Mouse (Mus musculus) heart, embryonic 12.5 days (tissue): ENCODE results near the gene Adora2b. TPM values are rescaled to one million over a fixed set of nuclear protein-coding genes. Genes with fewer than 3 reads are reported as not detected.
"Not testable (repeated sequence)": the region's sequence is repeated elsewhere in the genome, so short reads cannot be mapped to it uniquely, and the experiment has no call there.

Source experiments
- ATAC-seq: fragments of 200-750 bp; cut with Nextera tagmentation; 2 replicates; pipeline ENCODE4 v1.8.0; 2017; ENCODE audit warnings: moderate TSS enrichment, moderate library complexity; ENCODE audit not compliant: insufficient number of reproducible peaks, low FRiP score
- H3K27ac ChIP-seq: fragments of 300-500 bp; sonication (generic); 2 replicates; pipeline ENCODE4 v1.5.1; 2016; ENCODE audit warnings: mild to moderate bottlenecking, moderate library complexity; ENCODE audit not compliant: poor library complexity, severe bottlenecking
- H3K27me3 ChIP-seq: fragments of 300-500 bp; sonication (generic); replicated peaks from 2 replicates; pipeline ENCODE4 v1.6.1; 2016; ENCODE audit warnings: mild to moderate bottlenecking, moderate library complexity
- H3K36me3 ChIP-seq: fragments of 300-500 bp; sonication (generic); 2 replicates; pipeline ENCODE4 v1.6.1; 2016; ENCODE audit warnings: mild to moderate bottlenecking, moderate library complexity
- H3K4me1 ChIP-seq: fragments of 300-500 bp; sonication (generic); replicated peaks from 2 replicates; pipeline ENCODE4 v1.6.1; 2016; ENCODE audit warnings: mild to moderate bottlenecking
- H3K4me2 ChIP-seq: fragments of 300-500 bp; sonication (generic); 2 replicates; pipeline ENCODE4 v1.6.1; 2016; ENCODE audit warnings: mild to moderate bottlenecking, moderate library complexity
- H3K4me3 ChIP-seq: fragments of 300-500 bp; sonication (generic); 2 replicates; pipeline ENCODE4 v1.5.1; 2016; ENCODE audit warnings: mild to moderate bottlenecking
- H3K9ac ChIP-seq: fragments of 300-500 bp; sonication (generic); 2 replicates; pipeline ENCODE4 v1.6.1; 2016; ENCODE audit warnings: mild to moderate bottlenecking, moderate library complexity
- H3K9me3 ChIP-seq: fragments of 300-500 bp; sonication (generic); replicated peaks from 2 replicates; pipeline ENCODE4 v1.6.1; 2016; ENCODE audit warnings: mild to moderate bottlenecking, moderate library complexity
- WGBS: fragments of 180-500 bp; shearing (Covaris S2); methylation state at CpG from one replicate; pipeline ENCODE4 v1.1.7; 2016; 5-methylcytosine and 5-hydroxymethylcytosine counted together
- polyA plus RNA-seq: library from polyadenylated mRNA; unstranded; fragments of >200 nt; fragmentation: Nextera tagmentation; extraction: Ambion mirVana; gene quantifications from 2 replicates; pipeline ENCODE4 v1.2.1, GENCODE M21; 2016

The Adora2b gene
- polyA plus RNA-seq, 1 experiment from 2014 or later, result 0.83 TPM

- Histone ChIP-seq H3K4me3 (no peak overlapping the region), H3K27ac (no peak overlapping the region), H3K9me3 (no peaks in the 10 kb centered on the region), H3K4me1 (peaks cover 22% of the 10 kb centered on the region), H3K4me2 (no peak overlapping the region), H3K9ac (no peak overlapping the region), H3K36me3 (no peaks in the 10 kb centered on the region), H3K27me3 (peaks cover 35% of the 10 kb centered on the region; the same call in 1 of the 2 replicates)
- no peak for ATAC-seq
- 26% methylated on average over 7 of the region's 7 CpGs for WGBS
These were observed 15.2 kb downstream of the Adora2b start for GRCm38 (mm10) chr11:62264018-62264417.

- WGBS, result 84% methylated on average over 7 of the region's 7 CpGs
- Histone ChIP-seq H3K4me3 (no peak overlapping the region), H3K9ac (no peak overlapping the region), H3K4me1 (peaks cover 19% of the 10 kb centered on the region), H3K27ac (no peak overlapping the region), H3K36me3 (no peaks in the 10 kb centered on the region), H3K27me3 (peaks cover 33% of the 10 kb centered on the region; the same call in 1 of the 2 replicates), H3K9me3 (no peaks in the 10 kb centered on the region), H3K4me2 (no peak overlapping the region)
- no peak for ATAC-seq
These were observed 16.9 kb downstream of the Adora2b start for GRCm38 (mm10) chr11:62265642-62266041.

GRCm38 (mm10) chr11:62266466-62267214, 17.9 kb downstream of the Adora2b start:
- H3K27me3 ChIP-seq, result 0 out of 2 replicates have a peak, but pooled peaks cover 24% of the 10 kb centered on the region
- peaks cover 19% of the 10 kb centered on the region for H3K4me1 ChIP-seq
- no peaks in the 10 kb centered on the region for H3K36me3 ChIP-seq
- no peak for ATAC-seq
- H3K4me3 ChIP-seq, result no peak overlapping the region
- no peak overlapping the region for H3K9ac ChIP-seq
- no peaks in the 10 kb centered on the region for H3K9me3 ChIP-seq
- no peak overlapping the region for H3K4me2 ChIP-seq
- WGBS, result 39% methylated on average over 17 of the region's 17 CpGs
- no peak overlapping the region for H3K27ac ChIP-seq

GRCm38 (mm10) chr11:62268381-62268780, 19.6 kb downstream of the Adora2b start:
- no peak for ATAC-seq
- 70% methylated on average over 8 of the region's 8 CpGs for WGBS
- 0 out of 2 replicates have a peak, but pooled peaks cover 18% of the 10 kb centered on the region for H3K27me3 ChIP-seq

GRCm38 (mm10) chr11:62269097-62269496, 20.3 kb downstream of the Adora2b start:
- WGBS, result 66% methylated on average over 12 of the region's 12 CpGs
- Histone ChIP-seq H3K4me3 (no peak overlapping the region), H3K27ac (no peak overlapping the region), H3K27me3 (0 out of 2 replicates have a peak, but pooled peaks cover 18% of the 10 kb centered on the region), H3K4me1 (peaks cover 13% of the 10 kb centered on the region), H3K4me2 (no peak overlapping the region), H3K9me3 (no peaks in the 10 kb centered on the region), H3K36me3 (no peaks in the 10 kb centered on the region), H3K9ac (no peak overlapping the region)
- no peak for ATAC-seq

More at GRCm38 (mm10) chr11:62268381-62268780, 19.6 kb downstream of the Adora2b start:
- Histone ChIP-seq H3K4me2 (no peak overlapping the region), H3K4me1 (peaks cover 19% of the 10 kb centered on the region), H3K9ac (no peak overlapping the region), H3K36me3 (no peaks in the 10 kb centered on the region), H3K9me3 (no peaks in the 10 kb centered on the region), H3K4me3 (no peak overlapping the region), H3K27ac (no peak overlapping the region)

- no peak overlapping the region for H3K4me2 ChIP-seq
- no peak overlapping the region for H3K9ac ChIP-seq
- H3K27ac ChIP-seq, result no peak overlapping the region
- no peaks in the 10 kb centered on the region for H3K36me3 ChIP-seq
- WGBS, result 46% methylated on average over 5 of the region's 5 CpGs
- H3K9me3 ChIP-seq, result no peaks in the 10 kb centered on the region
- 0 out of 2 replicates have a peak, but pooled peaks cover 11% of the 10 kb centered on the region for H3K27me3 ChIP-seq
- no peak for ATAC-seq
- peaks cover 11% of the 10 kb centered on the region for H3K4me1 ChIP-seq
- no peak overlapping the region for H3K4me3 ChIP-seq
These were observed 22.1 kb downstream of the Adora2b start for GRCm38 (mm10) chr11:62270851-62271250.

GRCm38 (mm10) chr11:62277086-62277485, 28.3 kb downstream of the Adora2b start:
- no peaks in the 10 kb centered on the region for H3K36me3 ChIP-seq
- H3K9ac ChIP-seq, result no peak overlapping the region
- peaks cover 5% of the 10 kb centered on the region for H3K4me1 ChIP-seq
- 46% methylated on average over 8 of the region's 8 CpGs for WGBS
- 0 out of 2 replicates have a peak, but pooled peaks cover 4% of the 10 kb centered on the region for H3K9me3 ChIP-seq
- H3K4me3 ChIP-seq, result no peak overlapping the region
- no peak for ATAC-seq
- no peaks in the 10 kb centered on the region for H3K27me3 ChIP-seq
- H3K4me2 ChIP-seq, result no peak overlapping the region
- H3K27ac ChIP-seq, result no peak overlapping the region

GRCm38 (mm10) chr11:62278027-62278426, 29.2 kb downstream of the Adora2b start:
- ATAC-seq, result no peak
- Histone ChIP-seq H3K9me3 (0 out of 2 replicates have a peak, but pooled peaks cover 4% of the 10 kb centered on the region), H3K27me3 (no peaks in the 10 kb centered on the region), H3K36me3 (peaks cover under 1% of the 10 kb centered on the region; the same call in 1 of the 2 replicates), H3K4me2 (no peak overlapping the region), H3K4me3 (no peak overlapping the region), H3K4me1 (peaks cover 8% of the 10 kb centered on the region), H3K27ac (no peak overlapping the region), H3K9ac (no peak overlapping the region)
- 7% methylated on average over 5 of the region's 5 CpGs for WGBS

GRCm38 (mm10) chr11:62280675-62281600, 32.2 kb downstream of the Adora2b start, which contains the start of the genes Zswim7 and Ttc19:
Zswim7 (minus strand) TSS chr11:62281375.
Ttc19 (plus strand) TSS chr11:62281473.
- Histone ChIP-seq H3K9me3 (0 out of 2 replicates have a peak, but pooled peaks cover 4% of the 10 kb centered on the region), H3K36me3 (peaks cover 22% of the 10 kb centered on the region), H3K4me1 (peaks cover 8% of the 10 kb centered on the region), H3K27ac (peak within 1 kb of the TSS; percentile 79), H3K9ac (peak within 1 kb of the TSS; percentile 81), H3K4me2 (peak within 1 kb of the TSS; percentile 78), H3K4me3 (peak within 1 kb of the TSS; percentile 88), H3K27me3 (no peaks in the 10 kb centered on the region)
- ATAC-seq, result peak; percentile 99
- WGBS, result under 1% methylated on average over 68 of the region's 68 CpGs

GRCm38 (mm10) chr11:62281601-62281997, 32.8 kb downstream of the Adora2b start:
- H3K27ac ChIP-seq, result peak overlapping the region; percentile 79
- 0 out of 2 replicates have a peak, but pooled peaks cover 4% of the 10 kb centered on the region for H3K9me3 ChIP-seq
- WGBS, result 0% methylated on average over 42 of the region's 57 CpGs
- ATAC-seq, result peak; percentile 86
- H3K27me3 ChIP-seq, result no peaks in the 10 kb centered on the region
- H3K36me3 ChIP-seq, result peaks cover 29% of the 10 kb centered on the region
- H3K4me3 ChIP-seq, result peak overlapping the region; percentile 88
- H3K4me1 ChIP-seq, result peaks cover 8% of the 10 kb centered on the region
- H3K4me2 ChIP-seq, result peak overlapping the region; percentile 78
- H3K9ac ChIP-seq, result peak overlapping the region; percentile 81

GRCm38 (mm10) chr11:62284020-62284419, 35.2 kb downstream of the Adora2b start:
- 98% methylated on average over 3 of the region's 3 CpGs for WGBS
- H3K9me3 ChIP-seq, H3K4me3 ChIP-seq, H3K4me1 ChIP-seq, H3K4me2 ChIP-seq, ATAC-seq, H3K27me3 ChIP-seq, H3K27ac ChIP-seq, H3K9ac ChIP-seq: not testable (repeated sequence)
- peaks cover 48% of the 10 kb centered on the region for H3K36me3 ChIP-seq
